Mouse (Mus musculus) kidney, embryonic 16.5 days (tissue): ENCODE results near the gene Zfp804a. TPM values are rescaled to one million over a fixed set of nuclear protein-coding genes. Genes with fewer than 3 reads are reported as not detected.

Source experiments
- ATAC-seq: fragments of 200-750 bp; cut with Nextera tagmentation; 2 replicates; pipeline ENCODE4 v1.8.0; 2017; ENCODE audit warnings: moderate TSS enrichment; ENCODE audit not compliant: low FRiP score, low TSS enrichment
- H3K27ac ChIP-seq: fragments of 300-500 bp; sonication (generic); 2 replicates; pipeline ENCODE4 v1.5.1; 2014; ENCODE audit warnings: low read length
- H3K27me3 ChIP-seq: fragments of 300-500 bp; sonication (generic); 2 replicates; pipeline ENCODE4 v1.6.1; 2014; ENCODE audit warnings: low read length, control low read depth, mixed read lengths; ENCODE audit not compliant: insufficient read depth
- H3K36me3 ChIP-seq: fragments of 300-500 bp; sonication (generic); 2 replicates; pipeline ENCODE4 v1.6.1; 2014; ENCODE audit warnings: low read length, control low read depth, mixed read lengths; ENCODE audit not compliant: insufficient read depth
- H3K4me1 ChIP-seq: fragments of 300-500 bp; sonication (generic); 2 replicates; pipeline ENCODE4 v1.6.1; 2014; ENCODE audit warnings: low read length, control low read depth, mixed read lengths; ENCODE audit not compliant: insufficient read depth
- H3K4me2 ChIP-seq: fragments of 300-500 bp; sonication (generic); replicated peaks from 2 replicates; pipeline ENCODE4 v1.6.1; 2014; ENCODE audit warnings: low read depth, low read length
- H3K4me3 ChIP-seq: fragments of 300-500 bp; sonication (generic); 2 replicates; pipeline ENCODE4 v1.5.1; 2014; ENCODE audit warnings: mild to moderate bottlenecking, low read length
- H3K9ac ChIP-seq: fragments of 300-500 bp; sonication (generic); replicated peaks from 2 replicates; pipeline ENCODE4 v1.6.1; 2014; ENCODE audit warnings: low read length
- H3K9me3 ChIP-seq: fragments of 300-500 bp; sonication (generic); 2 replicates; pipeline ENCODE4 v1.6.1; 2016; ENCODE audit warnings: low read length, control low read depth
- WGBS: fragments of 180-500 bp; shearing (Covaris S2); extraction: QIAGEN DNeasy Blood & Tissue Kit; methylation state at CpG from one replicate; pipeline ENCODE4 v1.1.7; 2014; 5-methylcytosine and 5-hydroxymethylcytosine counted together
- polyA plus RNA-seq: library from polyadenylated mRNA; unstranded; fragments of >200 nt; fragmentation: Nextera tagmentation; extraction: Ambion mirVana; gene quantifications from 2 replicates; pipeline ENCODE4 v1.2.1, GENCODE M21; 2015

Gene Zfp804a
- polyA plus RNA-seq, 1 experiment from 2014 or later: 0.20 TPM

GRCm38 (mm10) chr2:82080678-82081077 lies 27.7 kb downstream of the Zfp804a start:
- no peak for ATAC-seq
- no peak overlapping the region for H3K4me2 ChIP-seq
- WGBS: 57% methylated on average over 4 of the region's 4 CpGs
- no peaks in the 10 kb centered on the region for H3K9me3 ChIP-seq
- no peaks in the 10 kb centered on the region for H3K36me3 ChIP-seq
- H3K4me3 ChIP-seq: no peak overlapping the region
- no peaks in the 10 kb centered on the region for H3K4me1 ChIP-seq
- no peak overlapping the region for H3K27ac ChIP-seq
- H3K9ac ChIP-seq: no peak overlapping the region
- no peaks in the 10 kb centered on the region for H3K27me3 ChIP-seq

- no peak overlapping the region for H3K27ac ChIP-seq
- H3K4me3 ChIP-seq: no peak overlapping the region
- WGBS: 74% methylated on average over 1 of the region's 1 CpGs
- H3K9me3 ChIP-seq: no peaks in the 10 kb centered on the region
- no peaks in the 10 kb centered on the region for H3K36me3 ChIP-seq
- H3K4me2 ChIP-seq: no peak overlapping the region
- ATAC-seq: no peak
- no peaks in the 10 kb centered on the region for H3K4me1 ChIP-seq
- H3K27me3 ChIP-seq: no peaks in the 10 kb centered on the region
- H3K9ac ChIP-seq: no peak overlapping the region
Measured at GRCm38 (mm10) chr2:82113148-82113547, 60.1 kb downstream of the Zfp804a start.

- WGBS: 84% methylated on average over 2 of the region's 2 CpGs
- H3K36me3 ChIP-seq: no peaks in the 10 kb centered on the region
- ATAC-seq: no peak
- no peak overlapping the region for H3K4me3 ChIP-seq
- H3K9me3 ChIP-seq: no peaks in the 10 kb centered on the region
- no peak overlapping the region for H3K4me2 ChIP-seq
- H3K27me3 ChIP-seq: no peaks in the 10 kb centered on the region
- no peak overlapping the region for H3K9ac ChIP-seq
- no peaks in the 10 kb centered on the region for H3K4me1 ChIP-seq
- no peak overlapping the region for H3K27ac ChIP-seq
Measured at GRCm38 (mm10) chr2:82113650-82114049, 60.6 kb downstream of the Zfp804a start.

- 48% methylated on average over 2 of the region's 2 CpGs for WGBS
- Histone ChIP-seq H3K4me2 (no peak overlapping the region), H3K36me3 (no peaks in the 10 kb centered on the region), H3K9ac (no peak overlapping the region), H3K27me3 (no peaks in the 10 kb centered on the region), H3K4me3 (no peak overlapping the region), H3K4me1 (no peaks in the 10 kb centered on the region), H3K27ac (no peak overlapping the region), H3K9me3 (no peaks in the 10 kb centered on the region)
- no peak for ATAC-seq
Measured at GRCm38 (mm10) chr2:82119577-82119976, 66.6 kb downstream of the Zfp804a start.

GRCm38 (mm10) chr2:82178693-82179092 lies 125.7 kb downstream of the Zfp804a start:
- no peaks in the 10 kb centered on the region for H3K27me3 ChIP-seq
- H3K27ac ChIP-seq: no peak overlapping the region
- H3K4me1 ChIP-seq: no peaks in the 10 kb centered on the region
- H3K9ac ChIP-seq: no peak overlapping the region
- no peak overlapping the region for H3K4me2 ChIP-seq
- no peak overlapping the region for H3K4me3 ChIP-seq
- ATAC-seq: no peak
- WGBS: 94% methylated on average over 2 of the region's 2 CpGs
- H3K9me3 ChIP-seq: no peaks in the 10 kb centered on the region
- H3K36me3 ChIP-seq: no peaks in the 10 kb centered on the region

- WGBS: 93% methylated on average over 1 of the region's 1 CpGs
- no peaks in the 10 kb centered on the region for H3K36me3 ChIP-seq
- no peak overlapping the region for H3K27ac ChIP-seq
- H3K9ac ChIP-seq: no peak overlapping the region
- ATAC-seq: no peak
- no peaks in the 10 kb centered on the region for H3K27me3 ChIP-seq
- H3K4me3 ChIP-seq: no peak overlapping the region
- H3K4me2 ChIP-seq: no peak overlapping the region
- H3K9me3 ChIP-seq: no peaks in the 10 kb centered on the region
- H3K4me1 ChIP-seq: no peaks in the 10 kb centered on the region
Measured at GRCm38 (mm10) chr2:82181010-82181409, 128.0 kb downstream of the Zfp804a start.

- 84% methylated on average over 5 of the region's 5 CpGs for WGBS
- no peak overlapping the region for H3K27ac ChIP-seq
- H3K9me3 ChIP-seq: no peaks in the 10 kb centered on the region
- no peak overlapping the region for H3K4me3 ChIP-seq
- no peak overlapping the region for H3K9ac ChIP-seq
- no peaks in the 10 kb centered on the region for H3K36me3 ChIP-seq
- no peaks in the 10 kb centered on the region for H3K27me3 ChIP-seq
- no peak for ATAC-seq
- H3K4me1 ChIP-seq: no peaks in the 10 kb centered on the region
- no peak overlapping the region for H3K4me2 ChIP-seq
Measured at GRCm38 (mm10) chr2:82199901-82200300, 146.9 kb downstream of the Zfp804a start.

- no peak overlapping the region for H3K27ac ChIP-seq
- no peak overlapping the region for H3K4me2 ChIP-seq
- no peaks in the 10 kb centered on the region for H3K4me1 ChIP-seq
- H3K36me3 ChIP-seq: no peaks in the 10 kb centered on the region
- no peaks in the 10 kb centered on the region for H3K27me3 ChIP-seq
- no peak for ATAC-seq
- no peak overlapping the region for H3K9ac ChIP-seq
- no peaks in the 10 kb centered on the region for H3K9me3 ChIP-seq
- no peak overlapping the region for H3K4me3 ChIP-seq
- 55% methylated on average over 5 of the region's 5 CpGs for WGBS
Measured at GRCm38 (mm10) chr2:82200616-82201015, 147.6 kb downstream of the Zfp804a start.

GRCm38 (mm10) chr2:82210605-82211004 lies 157.6 kb downstream of the Zfp804a start:
- WGBS: 92% methylated on average over 1 of the region's 1 CpGs
- Histone ChIP-seq H3K36me3 (no peaks in the 10 kb centered on the region), H3K9ac (no peak overlapping the region), H3K27me3 (no peaks in the 10 kb centered on the region), H3K9me3 (peaks cover 3% of the 10 kb centered on the region; the same call in 1 of the 2 replicates), H3K27ac (no peak overlapping the region), H3K4me3 (no peak overlapping the region), H3K4me1 (no peaks in the 10 kb centered on the region), H3K4me2 (no peak overlapping the region)
- ATAC-seq: no peak

GRCm38 (mm10) chr2:82211972-82212371 lies 158.9 kb downstream of the Zfp804a start:
- no peaks in the 10 kb centered on the region for H3K36me3 ChIP-seq
- H3K9me3 ChIP-seq: peaks cover 3% of the 10 kb centered on the region; the same call in 1 of the 2 replicates
- no peak overlapping the region for H3K4me3 ChIP-seq
- no peak for ATAC-seq
- WGBS: 91% methylated on average over 1 of the region's 1 CpGs
- H3K27me3 ChIP-seq: no peaks in the 10 kb centered on the region
- H3K4me1 ChIP-seq: no peaks in the 10 kb centered on the region
- H3K4me2 ChIP-seq: no peak overlapping the region
- H3K9ac ChIP-seq: no peak overlapping the region
- H3K27ac ChIP-seq: no peak overlapping the region
